Mouse (Mus musculus) ES-E14 (cell line): Measurements from ENCODE around the gene Rubcnl. TPM values are rescaled to one million over a fixed set of nuclear protein-coding genes. Genes with fewer than 3 reads are reported as not detected.

ENCODE experiments used
- DNase-seq: peaks from one replicate; pipeline ENCODE4 v3.0.0-alpha.2; 2013; ENCODE audit warnings: low read depth, low spot score
- H3K27ac ChIP-seq: 2 replicates; pipeline ENCODE4 v1.5.1; 2012; ENCODE audit warnings: low read depth, mild to moderate bottlenecking, low read length, moderate library complexity, mixed read lengths; ENCODE audit not compliant: poor library complexity, insufficient read depth, severe bottlenecking
- H3K36me3 ChIP-seq: 2 replicates; pipeline ENCODE4 v1.6.1; 2012; ENCODE audit warnings: mild to moderate bottlenecking, low read length, moderate library complexity, mixed read lengths; ENCODE audit not compliant: control insufficient read depth, poor library complexity, insufficient read depth, severe bottlenecking
- H3K4me1 ChIP-seq, 2 experiments: fragments of 150-350 bp in 1 of 2; sonication (generic) in 1 of 2; 2 replicates each; pipeline ENCODE4 v1.6.1; 2012; ENCODE audit warnings: low read length in 2 of 2, mild to moderate bottlenecking in 1 of 2, mixed read lengths in 1 of 2; ENCODE audit not compliant: control insufficient read depth in 2 of 2, insufficient read depth in 2 of 2, poor library complexity in 1 of 2
- H3K4me3 ChIP-seq, 2 experiments: fragments of 150-350 bp in 1 of 2; sonication (generic) in 1 of 2; 2 replicates each; pipeline ENCODE4 v1.5.1; 2012; ENCODE audit warnings: low read length in 2 of 2, low read depth in 1 of 2, mild to moderate bottlenecking in 1 of 2, mixed read lengths in 1 of 2; ENCODE audit not compliant: insufficient read depth in 1 of 2, poor library complexity in 1 of 2, severe bottlenecking in 1 of 2
- H3K9ac ChIP-seq: 2 replicates; pipeline ENCODE4 v1.6.1; 2012; ENCODE audit warnings: low read depth, mild to moderate bottlenecking, low read length, mixed read lengths; ENCODE audit not compliant: poor library complexity, insufficient read depth, severe bottlenecking
- H3K9me3 ChIP-seq: fragments of 150-350 bp; sonication (generic); 2 replicates; pipeline ENCODE4 v1.6.1; 2012; ENCODE audit warnings: low read depth, mild to moderate bottlenecking, low read length; ENCODE audit not compliant: control insufficient read depth, insufficient read depth
- CHD2 ChIP-seq: IDR thresholded peaks from 2 replicates; pipeline ENCODE4 v1.6.1; 2014; ENCODE audit warnings: mild to moderate bottlenecking, low read depth, low read length, inconsistent platforms
- HCFC1 ChIP-seq: IDR thresholded peaks from 2 replicates; pipeline ENCODE4 v1.6.1; 2012; ENCODE audit warnings: low read length, inconsistent platforms, borderline replicate concordance; ENCODE audit not compliant: insufficient read depth
- MAFK ChIP-seq: IDR thresholded peaks from 2 replicates; pipeline ENCODE4 v1.6.1; 2014; ENCODE audit warnings: mild to moderate bottlenecking, low read depth, low read length, inconsistent platforms; ENCODE audit not compliant: insufficient read depth
- ZC3H11A ChIP-seq: IDR thresholded peaks from 2 replicates; pipeline ENCODE4 v1.6.1; 2012; ENCODE audit warnings: low read depth, mild to moderate bottlenecking, inconsistent platforms, low read length, borderline replicate concordance
- ZNF384 ChIP-seq: IDR thresholded peaks from 2 replicates; pipeline ENCODE4 v1.6.1; 2012; ENCODE audit warnings: low read depth, low read length, inconsistent platforms
- in situ Hi-C, 2 experiments: fragments of 600-800 bp; cut with MboI; formaldehyde crosslinking; loops; one replicate each; pipeline ENCODE4 v1.15.1; 2025; ENCODE audit warnings: low sequenced_read_pairs in 2 of 2, inconsistent platforms in 1 of 2; ENCODE audit not compliant: unreplicated experiment in 2 of 2
- total RNA-seq: library from RNA; depleted of rRNA; stranded (reverse); fragments of 300-350 nt; gene quantifications from 2 replicates; pipeline ENCODE4 v1.2.3, GENCODE M21; 2012

Gene Rubcnl
- total RNA-seq, 1 experiment: 0.09 TPM

DNA sequence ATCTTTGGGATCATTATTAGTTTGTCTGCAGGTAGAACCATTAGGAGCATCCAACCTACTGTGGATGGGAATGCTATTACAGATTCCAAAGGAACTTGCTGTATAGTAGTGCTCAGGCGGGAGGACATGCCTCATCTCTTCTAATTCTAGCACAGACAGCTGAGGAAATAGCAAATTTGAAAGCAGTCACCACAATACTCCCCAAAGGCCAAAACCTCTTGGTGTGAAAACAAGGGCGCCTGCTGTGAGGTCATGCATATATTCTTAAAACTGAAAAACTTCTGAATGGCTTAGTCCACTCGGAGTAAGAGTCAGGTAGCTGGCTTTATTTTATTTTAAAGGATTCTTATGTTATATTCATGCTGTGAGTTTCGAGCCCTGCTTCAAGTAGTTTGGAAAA, 16.9 kb downstream of the Rubcnl start:
- TF ChIP-seq CHD2 (no peak), ZNF384 (no peak), HCFC1 (no peak), MAFK (no peak), ZC3H11A (no peak)
- no peak overlapping the region for H3K4me3 ChIP-seq
- H3K27ac ChIP-seq: no peak overlapping the region
- no peaks in the 10 kb centered on the region for H3K36me3 ChIP-seq
- no peak for DNase-seq
- H3K9me3 ChIP-seq: no peaks in the 10 kb centered on the region
- H3K9ac ChIP-seq: no peak overlapping the region
- in situ Hi-C loops: no loop called here
- H3K4me1 ChIP-seq: no peaks in the 10 kb centered on the region

- no peak for DNase-seq
- H3K4me1 ChIP-seq: no peaks in the 10 kb centered on the region
- no peaks in the 10 kb centered on the region for H3K9me3 ChIP-seq
- TF ChIP-seq ZNF384: no peak
- TF ChIP-seq ZC3H11A: no peak
- no peak for TF ChIP-seq CHD2
- no peak for TF ChIP-seq HCFC1
- no peak for TF ChIP-seq MAFK
- H3K27ac ChIP-seq: no peak overlapping the region
- no peak overlapping the region for H3K9ac ChIP-seq
- in situ Hi-C loops: no loop called here
- H3K36me3 ChIP-seq: no peaks in the 10 kb centered on the region
- no peak overlapping the region for H3K4me3 ChIP-seq
These were observed 18.4 kb downstream of the Rubcnl start for GRCm38 (mm10) chr14:75034240-75034639.

DNA sequence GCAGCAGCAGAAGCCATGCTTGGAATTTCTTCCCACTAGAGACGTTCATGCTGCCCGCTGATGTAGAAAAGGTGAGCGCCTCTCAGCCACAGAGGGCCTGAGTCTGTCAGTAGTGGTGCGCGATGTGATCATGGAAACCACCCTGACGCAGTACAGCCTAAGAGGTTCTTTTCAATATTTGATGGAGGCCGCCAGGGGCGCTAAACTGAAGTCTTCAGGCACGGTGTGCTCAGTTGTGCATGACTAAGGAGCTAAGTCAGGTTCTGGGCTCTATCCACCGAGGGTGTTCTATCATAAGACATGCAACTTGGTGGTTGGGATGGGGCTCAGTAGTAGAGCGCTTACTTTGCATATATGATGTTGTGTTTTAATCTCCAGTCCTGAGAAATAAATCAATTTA, 19.6 kb downstream of the Rubcnl start:
- H3K4me1 ChIP-seq: no peaks in the 10 kb centered on the region
- H3K9me3 ChIP-seq: no peaks in the 10 kb centered on the region
- H3K27ac ChIP-seq: no peak overlapping the region
- peak overlapping the region in 1 of 2 experiments; percentile 60; a peak in 2 of 4 replicates for H3K4me3 ChIP-seq
- H3K9ac ChIP-seq: no peak overlapping the region
- TF ChIP-seq ZNF384 (no peak), MAFK (no peak), HCFC1 (no peak), CHD2 (no peak), ZC3H11A (no peak)
- in situ Hi-C loops: no loop called here
- H3K36me3 ChIP-seq: no peaks in the 10 kb centered on the region
- DNase-seq: peak; percentile 73

GRCm38 (mm10) chr14:75045184-75045583, 29.4 kb downstream of the Rubcnl start:
- H3K4me3 ChIP-seq: no peak overlapping the region
- no peak overlapping the region for H3K27ac ChIP-seq
- in situ Hi-C loops: no loop called here
- H3K9ac ChIP-seq: no peak overlapping the region
- TF ChIP-seq CHD2 (no peak), ZC3H11A (no peak), HCFC1 (no peak), ZNF384 (no peak), MAFK (no peak)
- H3K9me3 ChIP-seq: no peaks in the 10 kb centered on the region
- no peaks in the 10 kb centered on the region for H3K4me1 ChIP-seq
- H3K36me3 ChIP-seq: no peaks in the 10 kb centered on the region
- no peak for DNase-seq

DNA sequence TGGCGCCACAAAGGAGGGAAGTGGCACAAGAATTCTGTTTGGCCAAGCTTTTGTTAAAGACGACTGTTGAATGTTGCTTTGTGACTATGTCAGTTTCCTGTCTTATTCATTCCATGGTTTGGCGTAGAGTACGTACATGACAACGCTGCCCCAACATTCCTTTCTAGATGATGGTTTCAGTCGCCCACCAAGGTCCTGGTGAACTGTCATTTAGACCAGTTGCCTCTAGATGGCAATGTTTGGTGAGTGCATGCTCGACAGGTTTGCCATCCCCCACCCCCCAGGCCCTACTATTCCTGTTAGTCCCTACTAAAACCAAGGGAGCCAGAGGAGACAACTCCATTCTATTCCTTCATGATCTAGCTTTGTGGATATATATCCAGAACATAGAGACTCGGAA, 36.6 kb downstream of the Rubcnl start:
- no peak for DNase-seq
- in situ Hi-C loops: no loop called here
- Histone ChIP-seq H3K36me3 (no peaks in the 10 kb centered on the region), H3K9me3 (no peaks in the 10 kb centered on the region), H3K9ac (no peak overlapping the region), H3K27ac (no peak overlapping the region), H3K4me3 (no peak overlapping the region), H3K4me1 (no peaks in the 10 kb centered on the region)
- TF ChIP-seq CHD2 (no peak), MAFK (no peak), ZNF384 (no peak), ZC3H11A (no peak), HCFC1 (no peak)
